Mouse (Mus musculus) ES-E14 (cell line): ENCODE results near the gene Pxk.

Experiments
- MAFK ChIP-seq: IDR thresholded peaks from 2 replicates; pipeline ENCODE4 v1.6.1; 2014; ENCODE audit warnings: mild to moderate bottlenecking, low read depth, low read length, inconsistent platforms; ENCODE audit not compliant: insufficient read depth
- ZC3H11A ChIP-seq: IDR thresholded peaks from 2 replicates; pipeline ENCODE4 v1.6.1; 2012; ENCODE audit warnings: low read depth, mild to moderate bottlenecking, inconsistent platforms, low read length, borderline replicate concordance
- ZNF384 ChIP-seq: IDR thresholded peaks from 2 replicates; pipeline ENCODE4 v1.6.1; 2012; ENCODE audit warnings: low read depth, low read length, inconsistent platforms

GRCm38 (mm10) chr14:8056076-8056475, 41.9 kb upstream of the Pxk start:
- TF ChIP-seq ZC3H11A, result no peak
- no peak for TF ChIP-seq MAFK
- TF ChIP-seq ZNF384, result no peak
